Comparison of ENCODE assay signal across 12 mouse cellular contexts in the genomic region with DNA sequence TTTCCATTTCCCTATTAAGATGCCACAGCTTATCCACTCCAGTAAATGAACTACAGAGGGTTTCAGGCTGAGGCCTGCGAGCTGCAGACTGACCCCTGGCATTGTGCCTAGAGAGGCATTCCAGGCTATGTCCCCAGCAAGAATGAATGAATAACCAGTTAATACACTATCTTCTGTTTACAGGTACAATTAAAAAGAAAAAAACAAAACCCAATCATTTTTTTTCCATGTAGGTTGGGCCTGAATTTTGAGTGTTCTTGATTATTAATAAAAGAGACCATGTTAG. TPM values are rescaled to one million over a fixed set of nuclear protein-coding genes. Genes with fewer than 3 reads are reported as not detected.
DNase-seq lines count a peak whose midpoint lies in the region; ATAC-seq lines count a peak whose summit lies in the region.
"Had no signal": no experiment of that assay in that cellular context is flagged by ENCODE, and none has a peak within 500 bp of the region (broad histone marks: within the 10 kb centered on the region; RNA-seq: fewer than 3 reads in every experiment).

No protein-coding gene starts in this region.

- no peaks in the 10 kb centered on the region for H3K27me3 ChIP-seq in heart, embryonic 15.5 days
- no peaks in the 10 kb centered on the region for H3K27me3 ChIP-seq in heart, embryonic 11.5 days (ENCODE audit: control insufficient read depth, insufficient read depth, low read length)
- H3K27me3 ChIP-seq in midbrain, embryonic 15.5 days (replicated peaks), result no peaks in the 10 kb centered on the region
- H3K27me3 ChIP-seq in midbrain, embryonic 10.5 days (ENCODE audit: low read depth, poor library complexity, severe bottlenecking), result no peaks in the 10 kb centered on the region
- no peaks in the 10 kb centered on the region for H3K27me3 ChIP-seq in kidney, embryonic 16.5 days (ENCODE audit: insufficient read depth, low read length)
- no peaks in the 10 kb centered on the region for H3K27me3 ChIP-seq in stomach, embryonic 16.5 days (ENCODE audit: control insufficient read depth, insufficient read depth, low read length)
- H3K27me3 ChIP-seq: hindbrain, embryonic 13.5 days had no signal

- DNase-seq in midbrain, embryonic 10.5 days (ENCODE audit: low spot score), result no peak
- DNase-seq in thymus, postnatal 0 days (ENCODE audit: low spot score), result no peak
- DNase-seq in ovary, adult 18-20 months (ENCODE audit: low spot score), result no peak
- DNase-seq: gastrocnemius, postnatal 25 days had no signal

- 13% methylated on average over 1 of the region's 1 CpGs for WGBS in heart, embryonic 15.5 days
- WGBS in heart, embryonic 11.5 days (ENCODE audit: insufficient replicate concordance), result 18% methylated on average over 1 of the region's 1 CpGs
- WGBS in midbrain, embryonic 15.5 days, result 26% methylated on average over 1 of the region's 1 CpGs
- WGBS in midbrain, embryonic 10.5 days, result 73% methylated on average over 1 of the region's 1 CpGs
- WGBS in kidney, embryonic 16.5 days, result 32% methylated on average over 1 of the region's 1 CpGs
- WGBS in stomach, embryonic 16.5 days, result 17% methylated on average over 1 of the region's 1 CpGs

- no peaks in the 10 kb centered on the region for H3K36me3 ChIP-seq in heart, embryonic 15.5 days
- H3K36me3 ChIP-seq in heart, embryonic 11.5 days (ENCODE audit: control insufficient read depth, insufficient read depth, low read length), result no peaks in the 10 kb centered on the region
- H3K36me3 ChIP-seq in midbrain, embryonic 15.5 days (replicated peaks), result no peaks in the 10 kb centered on the region
- H3K36me3 ChIP-seq in midbrain, embryonic 10.5 days, result no peaks in the 10 kb centered on the region
- H3K36me3 ChIP-seq in kidney, embryonic 16.5 days (ENCODE audit: insufficient read depth, low read length), result no peaks in the 10 kb centered on the region
- no peaks in the 10 kb centered on the region for H3K36me3 ChIP-seq in stomach, embryonic 16.5 days (ENCODE audit: control insufficient read depth, insufficient read depth, low read length)
- H3K36me3 ChIP-seq: hindbrain, embryonic 13.5 days had no signal

- no peak overlapping the region for H3K4me2 ChIP-seq in heart, embryonic 15.5 days
- H3K4me2 ChIP-seq in heart, embryonic 11.5 days, result no peak overlapping the region
- no peak overlapping the region for H3K4me2 ChIP-seq in midbrain, embryonic 15.5 days
- no peak overlapping the region for H3K4me2 ChIP-seq in kidney, embryonic 16.5 days (replicated peaks; ENCODE audit: low read depth, low read length)
- no peak overlapping the region for H3K4me2 ChIP-seq in stomach, embryonic 16.5 days (ENCODE audit: low read depth, low read length)
- H3K4me2 ChIP-seq: hindbrain, embryonic 13.5 days had no signal

- H3K27ac ChIP-seq in heart, embryonic 15.5 days, result peak overlapping the region; percentile 54
- no peak overlapping the region for H3K27ac ChIP-seq in heart, embryonic 11.5 days (ENCODE audit: low read depth, low read length)
- no peak overlapping the region for H3K27ac ChIP-seq in midbrain, embryonic 15.5 days
- no peak overlapping the region for H3K27ac ChIP-seq in midbrain, embryonic 10.5 days (replicated peaks)
- peak overlapping the region; percentile 73 for H3K27ac ChIP-seq in kidney, embryonic 16.5 days (ENCODE audit: low read length)
- peak overlapping the region; percentile 81; the same call in 1 of the 2 replicates for H3K27ac ChIP-seq in stomach, embryonic 16.5 days (ENCODE audit: low read length)
- H3K27ac ChIP-seq: hindbrain, embryonic 13.5 days; liver, embryonic 14.5 days had no signal

- no peak overlapping the region for H3K4me3 ChIP-seq in heart, embryonic 15.5 days
- no peak overlapping the region for H3K4me3 ChIP-seq in heart, embryonic 11.5 days (ENCODE audit: low read depth, low read length)
- no peak overlapping the region for H3K4me3 ChIP-seq in midbrain, embryonic 15.5 days
- H3K4me3 ChIP-seq in midbrain, embryonic 10.5 days, result no peak overlapping the region
- H3K4me3 ChIP-seq in kidney, embryonic 16.5 days (ENCODE audit: low read length), result no peak overlapping the region
- no peak overlapping the region for H3K4me3 ChIP-seq in stomach, embryonic 16.5 days (replicated peaks; ENCODE audit: low read length)
- H3K4me3 ChIP-seq: hindbrain, embryonic 13.5 days; myocyte had no signal

- ATAC-seq in heart, embryonic 15.5 days (replicated peaks; ENCODE audit: insufficient number of reproducible peaks, insufficient read depth, low FRiP score, low read depth), result no peak
- no peak for ATAC-seq in heart, embryonic 11.5 days (replicated peaks; ENCODE audit: insufficient number of reproducible peaks, low FRiP score, low TSS enrichment)
- ATAC-seq in midbrain, embryonic 15.5 days (replicated peaks), result 0 out of 2 replicates have a peak, but pooled peaks have one; percentile 56
- peak; percentile 93 for ATAC-seq in kidney, embryonic 16.5 days (ENCODE audit: low FRiP score, low TSS enrichment)
- ATAC-seq in stomach, embryonic 16.5 days (ENCODE audit: insufficient read depth, low FRiP score), result no peak

- no peaks in the 10 kb centered on the region for H3K9me3 ChIP-seq in heart, embryonic 15.5 days (replicated peaks)
- no peaks in the 10 kb centered on the region for H3K9me3 ChIP-seq in heart, embryonic 11.5 days (replicated peaks; ENCODE audit: control insufficient read depth, low read length)
- no peaks in the 10 kb centered on the region for H3K9me3 ChIP-seq in midbrain, embryonic 15.5 days
- no peaks in the 10 kb centered on the region for H3K9me3 ChIP-seq in midbrain, embryonic 10.5 days (replicated peaks)
- no peaks in the 10 kb centered on the region for H3K9me3 ChIP-seq in kidney, embryonic 16.5 days (ENCODE audit: low read length)
- no peaks in the 10 kb centered on the region for H3K9me3 ChIP-seq in stomach, embryonic 16.5 days (replicated peaks; ENCODE audit: control insufficient read depth, low read length)
- H3K9me3 ChIP-seq: hindbrain, embryonic 13.5 days had no signal

- H3K9ac ChIP-seq in heart, embryonic 15.5 days, result no peak overlapping the region
- H3K9ac ChIP-seq in heart, embryonic 11.5 days (ENCODE audit: low read depth, low read length), result no peak overlapping the region
- no peak overlapping the region for H3K9ac ChIP-seq in midbrain, embryonic 15.5 days
- no peak overlapping the region for H3K9ac ChIP-seq in kidney, embryonic 16.5 days (replicated peaks; ENCODE audit: low read length)
- H3K9ac ChIP-seq in stomach, embryonic 16.5 days (ENCODE audit: low read length), result no peak overlapping the region
- H3K9ac ChIP-seq: hindbrain, embryonic 13.5 days; liver, embryonic 14.5 days had no signal

- H3K4me1 ChIP-seq in heart, embryonic 15.5 days (replicated peaks), result peaks cover 14% of the 10 kb centered on the region
- H3K4me1 ChIP-seq in heart, embryonic 11.5 days (ENCODE audit: control insufficient read depth, insufficient read depth, low read length), result peaks cover 8% of the 10 kb centered on the region; the same call in 1 of the 2 replicates
- H3K4me1 ChIP-seq in midbrain, embryonic 15.5 days, result no peaks in the 10 kb centered on the region
- no peaks in the 10 kb centered on the region for H3K4me1 ChIP-seq in midbrain, embryonic 10.5 days
- no peaks in the 10 kb centered on the region for H3K4me1 ChIP-seq in kidney, embryonic 16.5 days (ENCODE audit: insufficient read depth, low read length)
- H3K4me1 ChIP-seq in stomach, embryonic 16.5 days (ENCODE audit: control insufficient read depth, insufficient read depth, low read length), result 0 out of 2 replicates have a peak, but pooled peaks cover 3% of the 10 kb centered on the region
- H3K4me1 ChIP-seq: hindbrain, embryonic 13.5 days had no signal

RNA-seq across cellular contexts. Expression of a gene that starts 14.2 kb away (rescaled TPM):
- 4.0 and 5.2 TPM in 2 replicates for polyA plus RNA-seq in heart, embryonic 15.5 days (2015; fragmentation: Nextera tagmentation; extraction: Ambion mirVana)
- 6.3 and 7.2 TPM in 2 replicates for polyA plus RNA-seq in heart, embryonic 11.5 days (2014; fragmentation: Nextera tagmentation; extraction: Ambion mirVana)
- polyA plus RNA-seq in midbrain, embryonic 15.5 days (2015; fragmentation: Nextera tagmentation; extraction: Ambion mirVana), result 14.2 and 15.3 TPM in 2 replicates
- 2.3 and 2.8 TPM in 2 replicates for polyA plus RNA-seq in midbrain, embryonic 10.5 days (2016; fragmentation: Nextera tagmentation; extraction: Ambion mirVana)
- polyA plus RNA-seq in kidney, embryonic 16.5 days (2015; fragmentation: Nextera tagmentation; extraction: Ambion mirVana), result 1.4 and 1.5 TPM in 2 replicates
- polyA plus RNA-seq in stomach, embryonic 16.5 days (2015; fragmentation: Nextera tagmentation; extraction: Ambion mirVana), result 5.6 and 5.7 TPM in 2 replicates
- polyA plus RNA-seq in thymus, postnatal 0 days (2015; fragmentation: Nextera tagmentation; extraction: Ambion mirVana), result 0.62 and 0.90 TPM in 2 replicates

Comparison
In these comparisons a context has a peak if more than half of its experiments do, and no peak if none do; other contexts are left out.
1. H3K27ac ChIP-seq: peak in heart, embryonic 15.5 days (single experiment), kidney, embryonic 16.5 days (single experiment) and stomach, embryonic 16.5 days (single experiment); none in heart, embryonic 11.5 days (single experiment), midbrain, embryonic 15.5 days (single experiment) and midbrain, embryonic 10.5 days (single experiment).
2. ATAC-seq: peak in midbrain, embryonic 15.5 days (single experiment) and kidney, embryonic 16.5 days (single experiment); none in heart, embryonic 15.5 days (single experiment), heart, embryonic 11.5 days (single experiment) and stomach, embryonic 16.5 days (single experiment).